Mouse (Mus musculus): ENCODE results near the gene Ppp1r14a.

- TF ChIP-seq CTCF (IDR thresholded peaks at IDR 0.05; ENCODE audit: low read depth) (no peak), EP300 (optimal IDR thresholded peaks at IDR 0.05) (no peak)
These were observed 5.1 kb downstream of the Ppp1r14a start for GRCm38 (mm10) chr7:29294111-29294761.

All from stomach, postnatal 0 days (tissue).